Mouse (Mus musculus) embryonic facial prominence, embryonic 15.5 days (tissue): ENCODE data around the gene Mcub. TPM values are rescaled to one million over a fixed set of nuclear protein-coding genes. Genes with fewer than 3 reads are reported as not detected.

Experiments used
- ATAC-seq: fragments of 200-750 bp; cut with Nextera tagmentation; 2 replicates; pipeline ENCODE4 v1.8.0; 2017; ENCODE audit warnings: low read depth, moderate TSS enrichment; ENCODE audit not compliant: insufficient number of reproducible peaks, low FRiP score, low TSS enrichment
- H3K27ac ChIP-seq: fragments of 300-500 bp; sonication (generic); replicated peaks from 2 replicates; pipeline ENCODE4 v1.5.1; 2015; ENCODE audit warnings: mild to moderate bottlenecking, inconsistent platforms
- H3K27me3 ChIP-seq: fragments of 300-500 bp; sonication (generic); 2 replicates; pipeline ENCODE4 v1.6.1; 2015; ENCODE audit warnings: inconsistent platforms
- H3K36me3 ChIP-seq: fragments of 300-500 bp; sonication (generic); 2 replicates; pipeline ENCODE4 v1.6.1; 2015; ENCODE audit warnings: mild to moderate bottlenecking, inconsistent platforms
- H3K4me1 ChIP-seq: fragments of 300-500 bp; sonication (generic); 2 replicates; pipeline ENCODE4 v1.6.1; 2015; ENCODE audit warnings: inconsistent platforms
- H3K4me2 ChIP-seq: fragments of 300-500 bp; sonication (generic); replicated peaks from 2 replicates; pipeline ENCODE4 v1.6.1; 2015; ENCODE audit warnings: mild to moderate bottlenecking, inconsistent platforms
- H3K4me3 ChIP-seq: fragments of 300-500 bp; sonication (generic); replicated peaks from 2 replicates; pipeline ENCODE4 v1.5.1; 2015; ENCODE audit warnings: mild to moderate bottlenecking, inconsistent platforms
- H3K9ac ChIP-seq: fragments of 300-500 bp; sonication (generic); 2 replicates; pipeline ENCODE4 v1.6.1; 2015; ENCODE audit warnings: inconsistent platforms
- H3K9me3 ChIP-seq: fragments of 300-500 bp; sonication (generic); replicated peaks from 2 replicates; pipeline ENCODE4 v1.6.1; 2016; ENCODE audit warnings: inconsistent platforms
- WGBS: fragments of 180-500 bp; shearing (Covaris S2); methylation state at CpG from one replicate; pipeline ENCODE4 v1.1.7; 2015; 5-methylcytosine and 5-hydroxymethylcytosine counted together
- polyA plus RNA-seq: library from polyadenylated mRNA; unstranded; fragments of >200 nt; fragmentation: Nextera tagmentation; extraction: Ambion mirVana; gene quantifications from 2 replicates; pipeline ENCODE4 v1.2.1, GENCODE M21; 2015

Mcub gene
- polyA plus RNA-seq, 1 experiment from 2014 or later = 5.9 TPM

- Histone ChIP-seq H3K9ac (no peak overlapping the region), H3K36me3 (no peaks in the 10 kb centered on the region), H3K9me3 (no peaks in the 10 kb centered on the region), H3K27ac (no peak overlapping the region), H3K4me1 (no peaks in the 10 kb centered on the region), H3K27me3 (no peaks in the 10 kb centered on the region), H3K4me3 (no peak overlapping the region), H3K4me2 (no peak overlapping the region)
- 89% methylated on average over 3 of the region's 3 CpGs for WGBS
- no peak for ATAC-seq
Observed at GRCm38 (mm10) chr3:129893143-129893542, 76.9 kb downstream of the Mcub start.

GRCm38 (mm10) chr3:129892003-129892402 lies 78.0 kb downstream of the Mcub start:
- Histone ChIP-seq H3K4me3 (no peak overlapping the region), H3K36me3 (no peaks in the 10 kb centered on the region)
- WGBS = 87% methylated on average over 5 of the region's 5 CpGs

GRCm38 (mm10) chr3:129887779-129888517 lies 82.1 kb downstream of the Mcub start:
- no peaks in the 10 kb centered on the region for H3K27me3 ChIP-seq
- no peak for ATAC-seq
- no peak overlapping the region for H3K4me2 ChIP-seq
- no peaks in the 10 kb centered on the region for H3K9me3 ChIP-seq
- H3K9ac ChIP-seq = no peak overlapping the region
- H3K36me3 ChIP-seq = no peaks in the 10 kb centered on the region
- no peak overlapping the region for H3K4me3 ChIP-seq
- H3K27ac ChIP-seq = no peak overlapping the region
- 75% methylated on average over 13 of the region's 13 CpGs for WGBS
- H3K4me1 ChIP-seq = no peaks in the 10 kb centered on the region

More at GRCm38 (mm10) chr3:129892003-129892402, 78.0 kb downstream of the Mcub start:
- Histone ChIP-seq H3K4me1 (no peaks in the 10 kb centered on the region), H3K27ac (no peak overlapping the region), H3K27me3 (no peaks in the 10 kb centered on the region), H3K9ac (no peak overlapping the region), H3K9me3 (no peaks in the 10 kb centered on the region), H3K4me2 (no peak overlapping the region)
- ATAC-seq = no peak

GRCm38 (mm10) chr3:129886430-129886829 lies 83.6 kb downstream of the Mcub start:
- Histone ChIP-seq H3K27me3 (no peaks in the 10 kb centered on the region), H3K36me3 (no peaks in the 10 kb centered on the region), H3K4me3 (no peak overlapping the region), H3K4me1 (no peaks in the 10 kb centered on the region), H3K9me3 (no peaks in the 10 kb centered on the region), H3K9ac (no peak overlapping the region), H3K4me2 (no peak overlapping the region), H3K27ac (no peak overlapping the region)
- no peak for ATAC-seq
- WGBS = 74% methylated on average over 5 of the region's 5 CpGs

GRCm38 (mm10) chr3:129885577-129885976 lies 84.4 kb downstream of the Mcub start:
- H3K4me3 ChIP-seq = no peak overlapping the region
- H3K4me1 ChIP-seq = no peaks in the 10 kb centered on the region
- WGBS = 86% methylated on average over 9 of the region's 9 CpGs
- H3K9me3 ChIP-seq = no peaks in the 10 kb centered on the region
- no peaks in the 10 kb centered on the region for H3K27me3 ChIP-seq
- no peak overlapping the region for H3K9ac ChIP-seq
- H3K4me2 ChIP-seq = no peak overlapping the region
- no peak overlapping the region for H3K27ac ChIP-seq
- no peak for ATAC-seq
- no peaks in the 10 kb centered on the region for H3K36me3 ChIP-seq

GRCm38 (mm10) chr3:129880925-129881593 lies 88.9 kb downstream of the Mcub start:
- Histone ChIP-seq H3K4me2 (no peak overlapping the region), H3K9ac (no peak overlapping the region), H3K9me3 (no peaks in the 10 kb centered on the region), H3K4me3 (no peak overlapping the region), H3K27ac (no peak overlapping the region), H3K36me3 (no peaks in the 10 kb centered on the region), H3K4me1 (peaks cover 12% of the 10 kb centered on the region), H3K27me3 (no peaks in the 10 kb centered on the region)
- no peak for ATAC-seq
- 64% methylated on average over 8 of the region's 8 CpGs for WGBS

GRCm38 (mm10) chr3:129879913-129880312 lies 90.1 kb downstream of the Mcub start:
- Histone ChIP-seq H3K27ac (no peak overlapping the region), H3K36me3 (no peaks in the 10 kb centered on the region), H3K4me2 (peak overlapping the region; percentile 92; the same call in 1 of the 2 replicates), H3K27me3 (no peaks in the 10 kb centered on the region), H3K4me3 (no peak overlapping the region), H3K9me3 (no peaks in the 10 kb centered on the region), H3K4me1 (peaks cover 12% of the 10 kb centered on the region), H3K9ac (no peak overlapping the region)
- WGBS = 68% methylated on average over 2 of the region's 2 CpGs
- ATAC-seq = no peak

GRCm38 (mm10) chr3:129879131-129879757 lies 90.8 kb downstream of the Mcub start:
- WGBS = under 1% methylated on average over 25 of the region's 25 CpGs
- Histone ChIP-seq H3K4me1 (peaks cover 12% of the 10 kb centered on the region), H3K4me3 (peak overlapping the region; percentile 63), H3K27me3 (no peaks in the 10 kb centered on the region), H3K9me3 (no peaks in the 10 kb centered on the region), H3K9ac (peak overlapping the region; percentile 37), H3K36me3 (no peaks in the 10 kb centered on the region), H3K27ac (0 out of 2 replicates have a peak overlapping the region, but pooled peaks have one; percentile 23), H3K4me2 (peak overlapping the region; percentile 92)
- ATAC-seq = peak; percentile 59

- no peaks in the 10 kb centered on the region for H3K36me3 ChIP-seq
- H3K4me2 ChIP-seq = peak within 1 kb of the TSS; percentile 92
- peaks cover 12% of the 10 kb centered on the region for H3K4me1 ChIP-seq
- no peaks in the 10 kb centered on the region for H3K27me3 ChIP-seq
- peak within 1 kb of the TSS; percentile 37 for H3K9ac ChIP-seq
- peak within 1 kb of the TSS; percentile 63 for H3K4me3 ChIP-seq
- under 1% methylated on average over 64 of the region's 66 CpGs for WGBS
- ATAC-seq = peak; percentile 88
- H3K9me3 ChIP-seq = no peaks in the 10 kb centered on the region
- H3K27ac ChIP-seq = 0 out of 2 replicates have a peak within 1 kb of the TSS, but pooled peaks have one; percentile 23
Observed at GRCm38 (mm10) chr3:129878405-129879021, 91.5 kb downstream of the Mcub start, which contains the start of gene Pla2g12a. Gene Pla2g12a (plus strand): TSS chr3:129878606.

GRCm38 (mm10) chr3:129877327-129877726 lies 92.7 kb downstream of the Mcub start:
- ATAC-seq = no peak

More at GRCm38 (mm10) chr3:129877327-129877726, 92.7 kb downstream of the Mcub start:
- Histone ChIP-seq H3K4me1 (peaks cover 12% of the 10 kb centered on the region), H3K27me3 (no peaks in the 10 kb centered on the region), H3K9me3 (no peaks in the 10 kb centered on the region), H3K27ac (no peak overlapping the region), H3K4me2 (no peak overlapping the region), H3K9ac (no peak overlapping the region), H3K4me3 (no peak overlapping the region), H3K36me3 (no peaks in the 10 kb centered on the region)
- WGBS = 78% methylated on average over 10 of the region's 10 CpGs
